Mouse (Mus musculus) bone marrow macrophage, adult 2 months (primary cell): Measurements from ENCODE around the gene Btd.

Source experiments
- CTCF ChIP-seq: IDR thresholded peaks from 2 replicates; pipeline ENCODE4 v1.5.1; 2012; ENCODE audit warnings: low read depth, mild to moderate bottlenecking, low read length, moderate library complexity
- POLR2A ChIP-seq: IDR thresholded peaks from 2 replicates; pipeline ENCODE4 v1.6.1; 2012; ENCODE audit warnings: mild to moderate bottlenecking, low read depth, low read length, borderline replicate concordance

- TF ChIP-seq CTCF (no peak), POLR2A (no peak)
Measured at GRCm38 (mm10) chr14:31685680-31686079, 44.9 kb downstream of the Btd start.
